Mouse (Mus musculus) limb, embryonic 12.5 days (tissue): ENCODE measurements around the gene Mob3a. TPM values are rescaled to one million over a fixed set of nuclear protein-coding genes. Genes with fewer than 3 reads are reported as not detected.
A peak's percentile ranks its signal among the peaks of the same experiment; 100 is the strongest.

Experiments used
- ATAC-seq: fragments of 200-750 bp; cut with Nextera tagmentation; 2 replicates; pipeline ENCODE4 v1.8.0; 2017; ENCODE audit warnings: low read depth, moderate TSS enrichment; ENCODE audit not compliant: insufficient number of reproducible peaks, insufficient read depth, low FRiP score, low TSS enrichment
- H3K27ac ChIP-seq: fragments of 300-500 bp; sonication (generic); 2 replicates; pipeline ENCODE4 v1.5.1; 2016; ENCODE audit warnings: mild to moderate bottlenecking, moderate library complexity
- H3K27me3 ChIP-seq: fragments of 300-500 bp; sonication (generic); 2 replicates; pipeline ENCODE4 v1.6.1; 2016; ENCODE audit warnings: mild to moderate bottlenecking, moderate library complexity
- H3K36me3 ChIP-seq: fragments of 300-500 bp; sonication (generic); 2 replicates; pipeline ENCODE4 v1.6.1; 2016; ENCODE audit warnings: mild to moderate bottlenecking, moderate library complexity
- H3K4me1 ChIP-seq: fragments of 300-500 bp; sonication (generic); replicated peaks from 2 replicates; pipeline ENCODE4 v1.6.1; 2016
- H3K4me2 ChIP-seq: fragments of 300-500 bp; sonication (generic); 2 replicates; pipeline ENCODE4 v1.6.1; 2016; ENCODE audit warnings: mild to moderate bottlenecking, moderate library complexity
- H3K4me3 ChIP-seq: fragments of 300-500 bp; sonication (generic); replicated peaks from 2 replicates; pipeline ENCODE4 v1.5.1; 2016; ENCODE audit warnings: mild to moderate bottlenecking
- H3K9ac ChIP-seq: fragments of 300-500 bp; sonication (generic); replicated peaks from 2 replicates; pipeline ENCODE4 v1.6.1; 2016; ENCODE audit warnings: mild to moderate bottlenecking, moderate library complexity
- H3K9me3 ChIP-seq: fragments of 300-500 bp; sonication (generic); 2 replicates; pipeline ENCODE4 v1.6.1; 2016; ENCODE audit warnings: mild to moderate bottlenecking, moderate library complexity
- WGBS: fragments of 180-500 bp; shearing (Covaris S2); methylation state at CpG from one replicate; pipeline ENCODE4 v1.1.7; 2016; 5-methylcytosine and 5-hydroxymethylcytosine counted together
- polyA plus RNA-seq: library from polyadenylated mRNA; unstranded; fragments of >200 nt; fragmentation: Nextera tagmentation; extraction: Ambion mirVana; gene quantifications from 2 replicates; pipeline ENCODE4 v1.2.1, GENCODE M21; 2016

The Mob3a gene
- polyA plus RNA-seq, 1 experiment from 2014 or later = 51.7 TPM

GRCm38 (mm10) chr10:80732611-80733101 lies 30.9 kb upstream of the Mob3a start:
- Histone ChIP-seq H3K4me1 (no peaks in the 10 kb centered on the region), H3K4me2 (no peak overlapping the region), H3K9me3 (no peaks in the 10 kb centered on the region), H3K27ac (no peak overlapping the region), H3K4me3 (no peak overlapping the region), H3K9ac (no peak overlapping the region), H3K27me3 (no peaks in the 10 kb centered on the region), H3K36me3 (peaks cover 88% of the 10 kb centered on the region)
- WGBS = 93% methylated on average over 6 of the region's 6 CpGs
- ATAC-seq = no peak

- Histone ChIP-seq H3K27ac (no peak overlapping the region), H3K4me3 (no peak overlapping the region), H3K9ac (no peak overlapping the region), H3K9me3 (no peaks in the 10 kb centered on the region), H3K4me1 (no peaks in the 10 kb centered on the region), H3K36me3 (peaks cover 99% of the 10 kb centered on the region), H3K4me2 (no peak overlapping the region), H3K27me3 (no peaks in the 10 kb centered on the region)
- WGBS = 88% methylated on average over 5 of the region's 5 CpGs
- no peak for ATAC-seq
Observed at GRCm38 (mm10) chr10:80727369-80728127, 25.8 kb upstream of the Mob3a start.

GRCm38 (mm10) chr10:80717281-80717680 lies 15.5 kb upstream of the Mob3a start:
- Histone ChIP-seq H3K27me3 (no peaks in the 10 kb centered on the region), H3K9me3 (no peaks in the 10 kb centered on the region), H3K4me3 (no peak overlapping the region), H3K4me2 (no peak overlapping the region), H3K27ac (no peak overlapping the region), H3K4me1 (no peaks in the 10 kb centered on the region), H3K36me3 (peaks cover 100% of the 10 kb centered on the region), H3K9ac (no peak overlapping the region)
- ATAC-seq = no peak
- WGBS = 84% methylated on average over 1 of the region's 1 CpGs

- Histone ChIP-seq H3K36me3 (peaks cover 100% of the 10 kb centered on the region), H3K27me3 (no peaks in the 10 kb centered on the region), H3K27ac (no peak overlapping the region), H3K4me3 (no peak overlapping the region), H3K9ac (no peak overlapping the region), H3K4me2 (no peak overlapping the region), H3K4me1 (no peaks in the 10 kb centered on the region), H3K9me3 (no peaks in the 10 kb centered on the region)
- 77% methylated on average over 3 of the region's 3 CpGs for WGBS
- no peak for ATAC-seq
Observed at GRCm38 (mm10) chr10:80710834-80711233, 9.1 kb upstream of the Mob3a start.

GRCm38 (mm10) chr10:80705479-80705878 lies 3.7 kb upstream of the Mob3a start:
- WGBS = 84% methylated on average over 3 of the region's 3 CpGs
- Histone ChIP-seq H3K27ac (no peak overlapping the region), H3K4me3 (no peak overlapping the region), H3K4me2 (no peak overlapping the region), H3K27me3 (no peaks in the 10 kb centered on the region), H3K9ac (peak overlapping the region; percentile 23; the same call in 1 of the 2 replicates), H3K36me3 (peaks cover 62% of the 10 kb centered on the region), H3K4me1 (peaks cover 20% of the 10 kb centered on the region), H3K9me3 (no peaks in the 10 kb centered on the region)
- no peak for ATAC-seq

GRCm38 (mm10) chr10:80705033-80705432 lies 3.3 kb upstream of the Mob3a start:
- no peaks in the 10 kb centered on the region for H3K27me3 ChIP-seq
- H3K9me3 ChIP-seq = no peaks in the 10 kb centered on the region
- ATAC-seq = no peak
- peaks cover 58% of the 10 kb centered on the region for H3K36me3 ChIP-seq
- 54% methylated on average over 3 of the region's 3 CpGs for WGBS
- no peak overlapping the region for H3K4me2 ChIP-seq
- no peak overlapping the region; the same call in 1 of the 2 replicates for H3K9ac ChIP-seq
- H3K27ac ChIP-seq = no peak overlapping the region
- H3K4me1 ChIP-seq = peaks cover 24% of the 10 kb centered on the region
- H3K4me3 ChIP-seq = no peak overlapping the region

- no peak overlapping the region for H3K4me3 ChIP-seq
- peaks cover 51% of the 10 kb centered on the region for H3K36me3 ChIP-seq
- no peak overlapping the region for H3K9ac ChIP-seq
- 84% methylated on average over 5 of the region's 5 CpGs for WGBS
- H3K27me3 ChIP-seq = no peaks in the 10 kb centered on the region
- H3K27ac ChIP-seq = no peak overlapping the region
- peaks cover 27% of the 10 kb centered on the region for H3K4me1 ChIP-seq
- H3K9me3 ChIP-seq = no peaks in the 10 kb centered on the region
- H3K4me2 ChIP-seq = no peak overlapping the region
- ATAC-seq = no peak
Observed at GRCm38 (mm10) chr10:80704418-80704817, 2.6 kb upstream of the Mob3a start.

GRCm38 (mm10) chr10:80703643-80704042 lies 1.9 kb upstream of the Mob3a start:
- WGBS = 85% methylated on average over 5 of the region's 5 CpGs
- Histone ChIP-seq H3K27me3 (no peaks in the 10 kb centered on the region), H3K27ac (no peak overlapping the region), H3K4me1 (peaks cover 30% of the 10 kb centered on the region), H3K4me3 (peak overlapping the region; percentile 62), H3K36me3 (peaks cover 48% of the 10 kb centered on the region), H3K4me2 (peak overlapping the region; percentile 82), H3K9me3 (no peaks in the 10 kb centered on the region), H3K9ac (peak overlapping the region; percentile 57; the same call in 1 of the 2 replicates)
- no peak for ATAC-seq

GRCm38 (mm10) chr10:80702536-80703390 lies 986 bp upstream of the Mob3a start:
- Histone ChIP-seq H3K27me3 (no peaks in the 10 kb centered on the region), H3K4me3 (peak overlapping the region; percentile 62), H3K9me3 (no peaks in the 10 kb centered on the region), H3K4me1 (peaks cover 30% of the 10 kb centered on the region), H3K9ac (peak overlapping the region; percentile 57), H3K4me2 (peak overlapping the region; percentile 82), H3K27ac (peak overlapping the region; percentile 79), H3K36me3 (peaks cover 44% of the 10 kb centered on the region)
- ATAC-seq = peak; percentile 92
- WGBS = 2% methylated on average over 47 of the region's 47 CpGs

- Histone ChIP-seq H3K27ac (no peak overlapping the region), H3K9me3 (no peaks in the 10 kb centered on the region), H3K9ac (no peak overlapping the region; the same call in 1 of the 2 replicates), H3K4me2 (peak overlapping the region; percentile 82), H3K4me3 (peak overlapping the region; percentile 62), H3K36me3 (peaks cover 27% of the 10 kb centered on the region), H3K27me3 (no peaks in the 10 kb centered on the region), H3K4me1 (peaks cover 30% of the 10 kb centered on the region)
- WGBS = 39% methylated on average over 4 of the region's 4 CpGs
- no peak for ATAC-seq
Observed at GRCm38 (mm10) chr10:80700732-80701131, 1.0 kb downstream of the Mob3a start.

- H3K9me3 ChIP-seq = no peaks in the 10 kb centered on the region
- 88% methylated on average over 7 of the region's 7 CpGs for WGBS
- no peak overlapping the region for H3K9ac ChIP-seq
- peaks cover 30% of the 10 kb centered on the region for H3K4me1 ChIP-seq
- peak overlapping the region; percentile 82; the same call in 1 of the 2 replicates for H3K4me2 ChIP-seq
- H3K27ac ChIP-seq = no peak overlapping the region
- H3K4me3 ChIP-seq = no peak overlapping the region
- no peaks in the 10 kb centered on the region for H3K27me3 ChIP-seq
- no peak for ATAC-seq
- peaks cover 23% of the 10 kb centered on the region for H3K36me3 ChIP-seq
Observed at GRCm38 (mm10) chr10:80700038-80700504, 1.7 kb downstream of the Mob3a start.
